Mouse (Mus musculus) brain, adult 2 months (tissue): Measurements from ENCODE around the gene Kcng3.

Experiments
- DNase-seq: peaks from one replicate; pipeline ENCODE4 v3.0.0; 2011; ENCODE audit warnings: low read depth, low spot score

The Kcng3 gene

GRCm38 (mm10) chr17:83631783-83632652 lies at the start of gene Kcng3:
Kcng3 (minus strand) TSS chr17:83631895.
- peak; percentile 59 for DNase-seq

- DNase-seq = no peak
These were observed 45.7 kb upstream of the Kcng3 start for GRCm38 (mm10) chr17:83677370-83677769.

GRCm38 (mm10) chr17:83672685-83673084 lies 41.0 kb upstream of the Kcng3 start:
- DNase-seq = no peak

- no peak for DNase-seq
These were observed 36.4 kb upstream of the Kcng3 start for GRCm38 (mm10) chr17:83667934-83668690.

- no peak for DNase-seq
These were observed 35.0 kb upstream of the Kcng3 start for GRCm38 (mm10) chr17:83666597-83667287.

- no peak for DNase-seq
These were observed 33.1 kb upstream of the Kcng3 start for GRCm38 (mm10) chr17:83664761-83665160.

- DNase-seq = no peak
These were observed 27.2 kb upstream of the Kcng3 start for GRCm38 (mm10) chr17:83658943-83659342.

GRCm38 (mm10) chr17:83657375-83657774 lies 25.7 kb upstream of the Kcng3 start:
- DNase-seq = no peak

- DNase-seq = no peak
These were observed 24.0 kb upstream of the Kcng3 start for GRCm38 (mm10) chr17:83655732-83656131.

- DNase-seq = no peak
These were observed 23.0 kb upstream of the Kcng3 start for GRCm38 (mm10) chr17:83654651-83655136.

GRCm38 (mm10) chr17:83653635-83654034 lies 21.9 kb upstream of the Kcng3 start:
- DNase-seq = no peak

GRCm38 (mm10) chr17:83650932-83651682 lies 19.4 kb upstream of the Kcng3 start:
- no peak for DNase-seq

GRCm38 (mm10) chr17:83649986-83650385 lies 18.3 kb upstream of the Kcng3 start:
- DNase-seq = no peak

- no peak for DNase-seq
These were observed 15.7 kb upstream of the Kcng3 start for GRCm38 (mm10) chr17:83647413-83647812.

- no peak for DNase-seq
These were observed 14.9 kb upstream of the Kcng3 start for GRCm38 (mm10) chr17:83646425-83647163.

GRCm38 (mm10) chr17:83645226-83645808 lies 13.6 kb upstream of the Kcng3 start:
- DNase-seq = peak; percentile 61

GRCm38 (mm10) chr17:83637393-83637792 lies 5.7 kb upstream of the Kcng3 start:
- DNase-seq = no peak

- DNase-seq = no peak
These were observed 4.7 kb upstream of the Kcng3 start for GRCm38 (mm10) chr17:83636443-83636842.

- DNase-seq = peak; percentile 82
These were observed 1.2 kb upstream of the Kcng3 start for GRCm38 (mm10) chr17:83632653-83633570.
